Mouse (Mus musculus) cerebellum, adult 11-12 months (tissue): ENCODE data around the gene Rbms2.
"Not testable (repeated sequence)": the region's sequence is repeated elsewhere in the genome, so short reads cannot be mapped to it uniquely, and the experiment has no call there.

Experiments used
- DNase-seq: peaks from one replicate; pipeline ENCODE4 v3.0.0; 2022

Rbms2 gene

DNA sequence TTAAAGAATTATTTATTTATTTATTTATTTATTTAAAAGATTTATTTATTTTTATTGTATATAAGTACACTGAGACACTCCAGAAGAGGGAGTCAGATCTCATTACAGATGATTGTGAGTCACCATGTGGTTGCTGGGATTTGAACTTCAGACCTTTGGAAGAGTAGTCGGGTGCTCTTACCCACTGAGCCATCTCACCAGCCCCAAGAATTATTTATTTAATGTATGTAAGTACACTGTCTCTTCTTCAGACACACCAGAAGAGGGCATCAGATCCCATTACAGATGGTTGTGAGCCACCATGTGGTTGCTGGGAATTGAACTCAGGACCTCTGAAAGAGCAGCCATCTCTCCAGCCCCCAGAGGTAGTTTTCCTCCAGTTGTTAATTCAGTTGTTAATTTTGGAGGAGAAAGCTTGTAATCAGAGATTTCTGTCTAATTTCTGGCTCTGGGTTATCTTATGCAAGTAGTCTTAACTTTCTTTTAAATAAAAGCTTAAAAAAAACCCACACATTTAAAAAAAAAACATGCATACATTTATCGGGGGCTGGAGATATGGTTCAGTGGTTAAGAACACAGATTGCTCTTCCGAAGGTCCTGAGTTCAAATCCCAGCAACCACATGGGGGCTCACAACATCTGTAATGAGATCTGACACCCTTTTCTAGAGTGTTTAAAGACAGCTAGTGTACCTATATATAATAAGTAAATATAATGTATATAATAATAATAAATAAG is 12.1 kb upstream of the Rbms2 start:
- DNase-seq, result not testable (repeated sequence)

- no peak for DNase-seq
Measured at GRCm38 (mm10) chr10:128191472-128191871, 11.4 kb upstream of the Rbms2 start.

- no peak for DNase-seq
Measured at GRCm38 (mm10) chr10:128188242-128188877, 8.3 kb upstream of the Rbms2 start.

DNA sequence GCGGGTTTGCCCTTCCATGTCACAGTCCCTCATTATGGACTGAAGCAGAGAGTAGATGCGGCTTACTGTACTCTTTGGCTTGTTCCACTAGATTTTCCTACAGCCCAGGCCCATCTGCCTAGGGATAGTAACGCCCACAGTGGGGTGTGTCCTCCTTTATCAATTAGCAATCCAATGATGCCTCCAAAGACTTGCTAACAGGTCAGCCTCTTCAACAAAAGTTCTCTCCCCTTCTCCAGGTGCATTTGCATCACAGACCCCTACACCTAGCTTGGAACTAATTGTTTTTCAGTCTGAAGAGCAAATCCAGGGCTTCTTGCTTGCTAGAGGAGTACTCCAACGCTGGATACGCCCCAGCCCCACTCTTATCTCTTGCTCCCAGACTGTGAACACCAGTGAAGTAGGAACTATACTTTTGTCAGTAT is 7.1 kb upstream of the Rbms2 start:
- DNase-seq, result no peak

DNA sequence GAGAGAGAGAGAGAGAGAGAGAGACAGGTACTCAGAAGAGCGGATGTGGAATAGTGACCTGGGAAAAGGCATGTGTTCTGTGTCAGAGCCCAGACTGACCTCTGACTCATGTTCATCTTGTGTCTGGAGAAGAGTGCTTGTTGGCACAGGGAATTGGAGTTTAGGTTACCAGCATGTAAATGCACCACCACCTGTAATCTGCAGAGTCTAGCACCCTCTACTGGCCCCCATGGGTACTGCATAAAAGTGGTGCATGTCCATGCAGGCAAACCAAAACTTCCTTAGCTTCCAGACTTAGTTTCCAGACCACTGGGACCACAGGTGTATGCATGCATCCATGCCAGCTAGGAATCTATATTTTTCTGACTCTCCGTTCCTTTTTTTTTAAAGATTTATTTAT is 5.9 kb upstream of the Rbms2 start:
- DNase-seq, result peak; percentile 65

DNA sequence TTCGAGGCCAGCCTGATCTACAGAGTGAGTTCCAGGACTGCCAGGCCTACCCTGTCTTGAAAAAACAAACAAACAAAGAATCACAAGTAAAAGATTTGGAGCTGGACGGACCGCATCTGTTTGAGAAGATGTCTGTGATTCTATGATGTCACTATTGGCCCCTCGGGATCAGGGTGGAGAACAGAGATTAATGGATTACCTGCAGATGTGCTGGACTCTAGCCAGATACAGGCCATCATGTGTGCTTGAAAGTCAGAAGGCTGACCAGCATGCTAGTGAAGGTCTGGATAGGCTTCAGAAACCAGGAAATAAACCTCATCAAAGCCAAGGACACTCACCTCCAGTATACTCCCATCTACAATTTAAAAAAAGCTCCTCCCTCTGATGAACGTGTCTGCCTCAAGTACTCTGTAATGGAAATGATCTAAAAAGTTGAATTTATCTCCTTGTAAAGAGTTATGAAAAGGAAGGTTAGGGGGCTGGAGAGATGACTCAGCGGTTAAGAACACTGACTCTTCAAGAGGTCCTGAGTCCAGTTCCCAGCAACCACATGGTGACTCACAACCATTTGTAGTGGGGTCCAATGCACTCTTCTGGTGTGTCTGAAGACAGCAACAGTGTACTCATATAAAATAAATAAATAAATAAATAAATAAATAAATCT is 5.3 kb upstream of the Rbms2 start:
- DNase-seq, result no peak

GRCm38 (mm10) chr10:128184296-128184695 is 4.2 kb upstream of the Rbms2 start:
- no peak for DNase-seq

DNA sequence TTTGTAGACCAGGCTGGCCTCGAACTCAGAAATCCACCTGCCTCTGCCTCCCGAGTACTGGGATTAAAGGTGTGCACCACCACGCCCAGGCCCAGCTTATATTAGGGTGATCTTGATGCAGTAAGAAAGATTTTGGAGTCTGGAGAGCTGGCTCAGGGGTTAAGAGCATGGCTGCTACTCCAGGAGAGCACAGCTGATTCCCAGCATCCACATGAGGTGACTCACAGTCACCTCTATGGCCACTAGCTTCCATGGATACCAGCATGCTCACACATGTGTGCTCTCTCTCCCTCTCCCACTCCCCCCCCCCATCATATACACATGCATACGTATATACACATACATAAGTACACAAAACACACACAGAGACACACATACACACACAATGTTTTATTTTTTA is 2.8 kb downstream of the Rbms2 start:
- no peak for DNase-seq

GRCm38 (mm10) chr10:128175996-128176755 is 3.9 kb downstream of the Rbms2 start:
- peak; percentile 57 for DNase-seq

GRCm38 (mm10) chr10:128175302-128175701 is 4.8 kb downstream of the Rbms2 start:
- no peak for DNase-seq

- DNase-seq, result not testable (repeated sequence)
Measured at GRCm38 (mm10) chr10:128171348-128171747, 8.7 kb downstream of the Rbms2 start.

- no peak for DNase-seq
Measured at GRCm38 (mm10) chr10:128167091-128167490, 13.0 kb downstream of the Rbms2 start.

- not testable (repeated sequence) for DNase-seq
Measured at GRCm38 (mm10) chr10:128165726-128166125, 14.4 kb downstream of the Rbms2 start.

- DNase-seq, result no peak
Measured at GRCm38 (mm10) chr10:128153978-128154377, 26.1 kb downstream of the Rbms2 start.

- DNase-seq, result no peak
Measured at GRCm38 (mm10) chr10:128150941-128151340, 29.2 kb downstream of the Rbms2 start.

DNA sequence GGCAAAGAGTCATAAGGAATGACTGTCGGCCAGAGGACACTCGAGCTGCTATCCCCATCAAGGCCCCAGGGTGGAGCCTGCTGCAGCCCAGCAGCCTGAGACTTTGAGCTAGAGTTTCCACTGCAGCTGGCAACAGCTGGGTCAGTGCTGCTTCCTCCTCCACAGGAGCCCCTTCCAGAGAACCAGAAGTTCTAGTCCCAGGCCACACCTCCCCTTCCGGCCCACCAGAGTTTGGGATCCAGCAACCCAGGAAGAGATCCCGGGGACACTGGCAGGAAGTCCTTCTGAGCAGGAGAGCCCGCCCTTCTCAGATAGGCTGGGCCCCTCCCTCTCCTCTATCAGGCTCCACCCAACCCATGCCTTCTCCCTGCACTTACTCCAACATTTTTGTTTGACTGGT is 30.5 kb downstream of the Rbms2 start:
- DNase-seq, result no peak

GRCm38 (mm10) chr10:128148789-128149365 is 31.2 kb downstream of the Rbms2 start:
- DNase-seq, result no peak

DNA sequence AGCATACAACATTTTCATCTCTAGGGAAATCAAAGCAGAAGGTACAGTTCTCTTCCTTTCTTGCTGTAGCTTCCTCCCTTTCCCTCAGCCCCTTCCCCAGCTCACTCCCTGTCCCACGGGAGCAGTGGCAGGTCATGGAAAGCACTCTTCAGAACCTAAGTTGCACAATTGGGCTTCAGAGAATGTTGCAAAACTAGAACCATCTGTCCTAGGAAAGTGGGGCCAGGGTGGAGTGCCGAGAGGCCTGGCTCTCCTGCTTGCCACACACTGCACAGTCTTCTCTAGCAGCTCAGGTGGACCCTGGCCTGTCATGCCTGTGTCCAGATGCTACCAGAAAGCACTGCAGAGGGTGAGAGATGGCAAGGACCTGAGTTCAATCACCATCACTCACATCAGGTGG is 35.1 kb downstream of the Rbms2 start:
- DNase-seq, result no peak

DNA sequence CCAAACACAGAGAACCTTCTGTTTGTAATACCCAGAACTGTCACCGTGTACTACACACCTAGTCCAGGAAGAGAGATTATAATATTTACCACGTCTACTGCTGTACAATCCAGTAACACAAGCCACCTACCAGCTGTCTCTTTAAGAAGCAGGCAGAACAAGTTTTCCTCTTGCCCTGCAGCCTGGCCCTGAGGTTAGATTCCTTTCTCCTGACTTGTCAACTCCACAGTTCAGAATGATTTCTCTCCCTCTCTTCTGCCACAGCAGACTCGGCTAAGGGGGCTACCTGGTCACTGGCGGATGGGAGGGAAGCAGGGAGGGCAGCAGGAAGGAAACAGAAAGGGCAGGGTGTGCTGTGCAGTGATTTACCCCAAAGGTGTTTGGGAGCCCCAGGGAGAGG is 36.4 kb downstream of the Rbms2 start:
- DNase-seq, result no peak

DNA sequence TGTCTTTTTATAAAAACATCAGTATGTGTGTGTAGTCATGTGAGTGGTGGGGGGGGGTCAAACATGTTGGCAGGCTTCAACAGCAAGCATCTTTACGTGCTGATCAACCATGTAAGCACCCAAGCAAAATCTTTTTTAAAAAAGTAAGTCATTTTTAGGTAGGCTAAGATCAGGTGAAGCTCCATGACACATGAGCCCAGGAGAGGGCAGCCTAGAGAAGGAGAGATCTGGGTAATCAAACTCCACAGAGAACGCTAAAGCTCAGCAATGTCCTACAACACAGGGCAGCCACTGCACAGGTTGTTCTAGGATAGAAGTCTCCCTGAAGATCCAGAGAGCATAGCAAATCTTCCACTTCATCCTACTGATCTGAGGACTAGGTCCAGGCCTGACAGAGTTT is 37.9 kb downstream of the Rbms2 start:
- no peak for DNase-seq

DNA sequence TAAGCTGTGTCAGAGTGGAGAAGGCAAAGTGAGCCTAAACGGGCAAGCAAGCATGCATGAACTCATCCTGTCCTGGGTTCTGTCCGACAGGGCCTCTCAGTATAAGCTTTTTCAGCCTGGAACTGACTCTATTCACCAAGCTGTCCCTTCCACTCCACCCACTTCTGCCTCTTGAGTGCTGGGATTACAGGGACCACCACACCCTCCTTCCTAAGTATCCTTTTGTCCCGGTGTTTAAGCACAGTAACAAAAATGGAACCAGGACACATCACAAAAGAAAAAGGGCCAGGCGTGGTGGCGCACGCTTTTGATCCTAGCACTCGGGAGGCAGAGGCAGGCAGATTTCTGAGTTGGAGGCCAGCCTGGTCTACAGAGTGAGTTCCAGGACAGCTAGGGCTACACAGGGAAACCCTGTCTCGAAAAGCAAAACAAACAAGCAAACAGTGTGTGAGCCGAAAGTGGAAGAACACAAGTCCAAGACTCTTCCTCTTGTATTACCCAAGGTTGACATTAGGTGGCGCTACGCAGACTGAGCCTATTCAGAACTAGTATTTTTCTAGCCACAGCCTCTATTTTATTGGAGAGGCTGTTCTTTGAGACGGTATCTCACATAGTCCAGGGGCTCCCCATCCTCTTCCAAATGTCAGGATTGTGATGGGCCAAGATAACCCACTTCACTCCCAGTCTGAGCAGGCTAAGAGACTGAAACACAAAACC is 39.7 kb downstream of the Rbms2 start:
- peak; percentile 26 for DNase-seq

DNA sequence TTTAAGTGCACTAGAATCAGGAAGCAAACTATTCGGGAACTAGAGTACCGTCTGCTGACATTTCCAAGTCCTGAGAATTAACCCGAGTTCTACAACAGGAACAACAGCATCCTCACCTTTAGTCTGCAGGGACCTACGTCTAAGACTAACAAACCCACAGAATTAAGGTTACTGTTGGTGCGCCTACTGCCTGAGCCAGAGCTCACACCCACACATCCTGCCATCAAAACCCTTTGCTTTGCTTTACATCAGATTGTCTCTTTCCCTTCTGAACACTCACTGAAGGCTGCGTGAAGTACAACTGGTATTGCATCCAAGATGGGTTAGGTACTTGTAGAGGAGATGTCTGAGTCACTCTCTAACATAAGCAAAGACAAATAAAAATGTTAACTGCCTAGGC is 44.7 kb downstream of the Rbms2 start:
- DNase-seq, result no peak
